Mouse (Mus musculus): ENCODE results near the gene Ap2m1.
A peak's percentile ranks its signal among the peaks of the same experiment; 100 is the strongest.
"Not testable (repeated sequence)": the region's sequence is repeated elsewhere in the genome, so short reads cannot be mapped to it uniquely, and the experiment has no call there.

The Ap2m1 gene

DNA sequence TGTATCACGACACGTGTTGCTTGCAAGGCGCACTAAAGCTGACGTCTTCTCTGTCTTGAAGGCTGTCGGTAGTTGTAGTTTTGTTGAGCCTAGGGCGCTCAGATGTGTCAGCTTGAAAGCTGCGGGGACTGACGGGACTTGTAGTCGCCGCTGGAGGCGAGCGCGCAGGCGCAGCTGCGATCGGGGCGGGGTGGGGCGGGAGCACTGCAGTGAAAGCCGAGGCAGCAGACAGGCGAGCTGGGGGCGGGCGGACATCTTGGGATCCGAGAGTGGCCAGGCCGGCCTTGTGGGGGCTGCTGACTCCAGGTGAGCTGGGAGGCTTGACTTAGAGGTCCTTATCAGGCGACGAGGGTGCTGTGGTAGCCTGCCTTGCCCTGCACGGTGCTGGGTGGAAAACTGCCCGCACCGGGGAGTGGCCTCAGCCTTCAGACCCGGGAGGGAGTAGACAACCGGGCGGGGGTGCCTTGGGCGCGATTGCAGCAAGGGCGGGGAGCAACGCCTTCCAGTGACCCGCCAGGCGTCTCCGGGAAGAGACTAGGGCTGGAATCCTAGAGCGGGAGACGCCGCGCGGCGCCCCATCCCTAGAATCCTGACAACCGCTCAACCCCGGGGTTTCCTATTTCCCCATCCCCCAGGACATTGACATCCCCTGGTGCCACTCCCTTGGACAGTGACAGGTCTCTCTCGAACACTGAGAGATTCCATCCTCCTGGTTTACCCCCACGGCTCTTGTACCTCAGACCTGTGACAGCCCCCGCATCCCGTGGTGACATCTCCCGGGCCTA is at the start of gene Ap2m1:
Ap2m1 (plus strand) TSS at position 183 of the 785 bp plus-strand sequence.
- DNase-seq = peak; percentile 89 to 92

DNA sequence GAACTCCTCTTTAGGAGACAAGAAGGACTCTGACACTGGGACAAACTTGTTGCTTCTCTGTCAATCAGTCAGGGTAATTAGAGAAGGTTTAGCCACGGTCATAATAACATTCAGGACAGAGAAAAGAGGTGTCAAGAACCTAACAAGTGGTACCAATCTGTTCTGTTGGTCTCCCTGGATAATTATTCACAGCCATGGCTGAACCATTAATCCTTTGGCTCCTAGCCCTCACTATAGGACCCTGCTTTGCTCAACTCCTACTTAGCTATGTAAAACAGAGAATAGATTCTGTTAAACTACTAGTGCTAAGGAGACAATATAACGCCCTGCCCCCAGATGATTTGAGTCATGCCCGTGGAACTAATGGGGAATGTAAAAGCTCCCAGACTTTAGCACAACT is 49.2 kb upstream of the Ap2m1 start:
- DNase-seq = no peak

DNA sequence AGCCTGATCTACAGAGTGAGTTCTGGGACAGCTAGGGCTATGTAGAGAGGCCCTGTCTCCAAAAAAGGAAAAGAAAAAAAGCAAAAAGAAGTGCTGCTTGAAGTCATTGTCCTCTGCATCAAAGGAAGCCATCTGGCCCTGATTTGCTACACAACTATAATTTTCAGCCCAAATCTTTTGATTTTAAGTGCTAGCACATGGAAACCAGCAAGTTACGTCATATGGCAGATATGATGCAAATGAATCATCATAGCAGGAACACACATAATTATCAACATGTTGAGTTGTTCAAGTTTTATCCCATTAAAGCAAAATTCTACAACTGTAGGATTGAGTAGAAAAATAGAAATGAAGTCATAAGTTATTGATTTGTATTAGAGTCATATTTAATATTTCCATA is 47.1 kb upstream of the Ap2m1 start:
- DNase-seq = no peak

DNA sequence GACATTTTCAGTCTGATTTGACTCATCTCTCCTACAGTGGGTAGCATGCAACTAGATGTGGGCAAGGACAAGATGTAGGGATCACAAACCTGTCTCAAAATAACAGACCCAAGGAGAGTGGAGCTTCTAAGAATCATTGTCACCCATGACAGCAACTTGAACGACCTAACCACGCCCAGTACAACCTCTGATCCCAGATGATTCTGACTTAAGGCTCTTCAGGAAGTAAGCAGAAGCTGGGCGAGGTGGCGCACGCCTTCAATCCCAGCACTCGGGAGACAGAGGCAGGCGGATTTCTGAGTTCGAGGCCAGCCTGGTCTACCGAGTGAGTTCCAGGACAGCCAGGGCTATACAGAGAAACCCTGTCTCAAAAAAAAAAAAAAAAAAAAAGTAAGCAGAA is 46.5 kb upstream of the Ap2m1 start:
- not testable (repeated sequence) for DNase-seq

DNA sequence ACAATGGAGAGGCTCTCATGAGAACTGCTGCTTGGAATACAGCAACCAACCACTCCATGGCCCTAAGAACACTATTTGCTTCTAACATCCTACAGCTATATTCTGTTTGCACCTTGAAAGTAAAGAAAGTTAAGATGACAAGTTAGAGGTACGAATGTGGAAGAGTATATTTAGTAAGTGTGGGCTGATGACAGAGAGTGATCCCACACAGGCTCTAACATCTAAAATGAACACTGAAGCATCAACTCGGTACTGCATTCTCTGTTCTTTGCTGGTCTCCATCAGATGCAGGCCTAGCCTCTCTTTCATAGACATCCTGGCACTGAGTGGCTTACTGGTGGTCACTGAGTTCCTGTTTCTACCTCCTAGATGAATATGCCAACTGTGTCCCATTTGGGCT is 46.0 kb upstream of the Ap2m1 start:
- DNase-seq = no peak

DNA sequence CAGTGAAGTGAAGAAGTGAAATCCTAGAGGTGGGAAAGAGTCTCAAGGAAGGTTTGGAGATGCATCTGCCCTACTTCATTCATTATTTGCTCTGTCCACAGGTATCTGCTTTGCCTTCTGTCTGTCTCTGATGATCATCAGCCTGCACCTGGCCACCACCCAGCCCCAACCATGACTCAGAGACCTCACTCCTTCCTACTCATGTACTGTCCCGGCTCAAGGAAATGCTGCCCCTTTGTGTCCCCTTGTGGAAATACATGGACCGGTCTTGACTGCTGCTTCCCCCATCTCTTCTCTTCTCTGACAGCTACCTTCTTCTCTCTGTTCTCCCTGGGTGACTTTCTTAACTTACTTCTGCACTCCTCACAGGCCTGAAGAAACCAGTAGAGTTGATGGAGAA is 44.7 kb upstream of the Ap2m1 start:
- no peak for DNase-seq

DNA sequence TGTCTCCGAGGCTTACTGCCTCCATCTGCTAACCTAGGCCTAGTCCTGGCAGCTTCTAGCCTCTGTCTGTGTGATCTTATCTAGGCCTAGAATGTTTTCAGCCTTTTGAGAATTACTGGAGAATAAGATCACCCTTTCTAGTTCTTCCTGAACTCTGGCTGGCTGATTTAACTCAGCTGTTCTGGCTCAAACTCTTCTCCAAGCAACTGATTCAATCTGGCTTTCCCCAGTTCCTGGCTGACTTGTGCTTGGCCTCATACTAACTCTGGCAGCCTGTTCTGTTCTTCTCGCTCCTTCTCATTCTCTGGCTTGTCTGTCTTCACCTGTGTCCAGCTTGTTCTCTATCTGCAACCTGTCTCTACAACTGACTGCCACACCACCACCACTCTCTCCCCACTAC is 44.0 kb upstream of the Ap2m1 start:
- DNase-seq = no peak

DNA sequence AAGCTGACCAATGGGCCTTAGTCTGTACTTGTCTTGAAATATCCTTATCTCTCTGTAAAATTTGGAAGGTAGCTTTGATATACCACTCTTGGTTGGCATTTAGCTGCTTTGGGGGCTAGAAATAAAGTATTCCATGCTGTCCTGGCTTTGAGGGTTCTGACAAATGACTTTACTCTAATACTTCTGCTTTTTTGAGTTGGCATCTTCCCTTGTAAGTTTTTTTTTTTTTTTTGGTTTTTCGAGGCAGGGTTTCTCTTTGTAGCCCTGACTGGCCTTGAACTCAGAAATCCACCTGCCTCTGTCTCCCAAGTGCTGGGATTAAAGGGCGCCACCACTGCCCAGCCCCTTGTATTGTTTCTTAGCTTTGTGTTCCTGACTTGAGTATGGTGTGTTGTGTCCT is 41.8 kb upstream of the Ap2m1 start:
- no peak for DNase-seq

DNA sequence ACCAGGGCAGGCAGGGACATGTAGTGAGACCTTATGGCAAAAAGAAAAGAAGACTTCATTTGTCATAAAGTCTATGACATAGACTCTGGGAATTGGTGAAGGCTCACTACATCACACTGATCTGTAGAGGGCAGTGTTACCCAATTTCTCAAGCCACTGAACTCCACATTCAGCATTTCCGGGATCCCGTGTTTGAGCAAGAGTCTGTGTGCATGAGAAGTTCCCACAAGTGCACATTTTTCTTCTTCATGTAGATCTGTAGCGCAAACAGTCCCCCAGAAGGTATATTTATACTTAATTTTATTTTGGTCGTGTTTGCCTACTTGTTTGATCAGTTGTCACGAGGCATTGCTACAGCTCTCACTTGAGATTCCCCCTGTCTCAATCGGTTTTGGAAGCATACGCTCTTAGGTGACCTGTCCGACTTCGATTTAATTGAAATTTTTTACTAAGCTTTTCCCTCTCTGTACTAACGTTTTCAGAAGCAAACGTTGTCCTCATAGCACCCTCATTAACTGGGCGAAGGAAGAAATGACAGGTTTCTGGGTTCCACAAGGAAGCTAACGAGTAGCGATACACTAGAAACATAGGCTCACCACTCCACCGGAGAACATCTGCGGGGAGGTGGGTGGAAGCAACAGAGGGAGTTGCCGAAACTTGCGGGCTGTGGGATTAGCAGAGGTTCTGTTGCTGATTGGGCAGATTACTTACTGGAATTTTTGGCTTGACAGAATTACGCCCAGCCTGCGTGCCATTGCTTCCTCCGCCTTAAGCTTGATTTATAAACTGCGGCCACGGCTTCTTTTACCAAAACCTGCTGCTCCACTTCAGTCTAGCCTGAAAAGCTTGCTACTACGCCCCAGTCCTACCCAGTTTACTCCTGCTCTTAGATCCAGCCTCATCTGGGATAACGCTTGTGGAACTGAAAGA is 38.3 kb upstream of the Ap2m1 start:
- peak; percentile 35 to 65 for DNase-seq

DNA sequence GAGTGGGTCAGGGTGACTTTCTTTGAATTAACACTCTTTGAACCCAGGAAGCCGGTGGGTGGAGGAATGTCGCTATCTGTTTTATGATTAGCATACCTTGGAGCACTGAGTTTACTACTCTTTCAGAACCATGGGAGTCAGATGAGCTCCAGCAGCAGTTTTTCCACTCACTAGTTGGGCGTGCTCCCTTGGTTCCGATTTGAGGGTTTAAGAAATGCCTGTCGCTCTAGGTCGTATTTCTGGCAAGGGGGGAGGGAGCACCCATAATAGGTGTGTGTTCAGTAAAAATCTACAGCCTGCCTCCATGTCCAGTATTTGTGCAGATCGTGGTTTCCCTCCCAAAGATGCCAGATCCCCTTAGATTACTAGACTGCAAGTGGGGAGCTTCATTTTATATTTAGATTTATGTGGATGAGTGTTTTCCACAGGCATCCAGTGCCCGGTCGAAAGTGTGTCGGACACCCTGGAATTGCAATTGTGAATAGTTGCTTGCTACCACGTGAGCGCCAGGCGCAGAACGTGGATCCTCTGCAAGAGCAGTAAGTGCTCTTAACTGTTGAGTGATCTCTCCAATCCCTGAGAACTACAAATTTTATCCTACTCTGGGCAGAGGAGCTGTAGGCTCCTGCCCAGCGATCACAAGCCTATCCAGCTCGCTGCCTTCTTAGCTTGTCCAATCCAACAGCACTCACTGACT is 37.1 kb upstream of the Ap2m1 start:
- DNase-seq = no peak

DNA sequence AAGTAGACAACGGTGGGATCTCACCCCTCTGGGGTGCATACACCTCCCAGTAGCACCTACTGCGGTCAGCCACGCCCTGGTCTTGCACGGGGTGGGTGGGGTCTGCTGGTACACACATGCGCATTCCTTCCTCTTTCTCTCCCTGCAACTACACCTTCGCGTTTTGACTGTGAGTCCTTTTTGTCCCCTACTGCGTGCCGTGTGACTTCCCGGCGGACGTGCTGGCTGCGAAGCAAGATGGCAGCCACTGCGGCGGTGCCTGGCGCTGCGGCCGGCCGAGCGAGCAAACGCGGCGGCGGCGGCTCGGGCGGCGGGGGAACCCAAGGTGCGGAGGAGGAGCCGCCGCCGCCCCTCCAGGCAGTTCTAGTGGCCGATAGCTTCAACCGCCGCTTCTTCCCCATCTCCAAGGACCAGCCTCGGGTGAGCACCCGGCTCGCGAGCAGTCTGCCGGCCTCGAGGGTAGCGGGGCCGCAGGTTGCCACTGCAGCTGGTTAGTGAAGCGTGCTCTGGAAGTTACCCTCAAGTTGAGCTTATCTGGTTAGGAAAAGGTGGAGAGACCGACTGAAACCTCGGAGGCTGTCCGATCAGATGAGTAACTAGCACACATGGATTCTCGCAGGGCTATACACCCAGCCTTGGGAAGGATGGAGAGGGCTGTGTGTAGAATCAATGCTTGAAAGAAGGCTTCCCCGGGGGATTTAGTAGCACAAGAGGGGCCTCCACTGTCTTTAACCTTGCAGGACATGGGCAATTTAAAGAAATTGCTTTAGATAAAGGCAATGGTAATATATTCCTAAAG is 36.4 kb upstream of the Ap2m1 start, which contains the start of gene Eif2b5:
Eif2b5 (plus strand) TSS at position 141 of the 799 bp plus-strand sequence.
- DNase-seq = peak; percentile 95 to 98

DNA sequence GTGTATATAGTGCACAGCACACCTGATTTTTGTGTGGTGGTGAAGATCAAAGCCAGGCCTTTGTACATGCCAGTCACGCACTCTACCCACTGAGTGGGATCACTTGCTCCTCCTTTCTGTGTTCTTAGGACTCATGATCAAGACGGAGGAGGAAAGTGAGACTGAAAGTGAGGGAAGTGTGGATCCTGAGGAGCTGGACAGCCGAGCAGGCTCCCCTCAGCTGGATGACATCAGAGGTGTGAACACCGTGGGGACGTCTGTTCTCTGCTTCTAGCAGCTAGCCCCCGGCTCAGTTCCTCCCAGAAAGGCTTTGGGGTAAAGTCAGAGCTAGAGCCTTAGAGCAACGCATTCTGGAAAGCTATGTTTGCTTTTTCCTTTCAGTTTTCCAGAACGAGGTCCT is 29.3 kb upstream of the Ap2m1 start:
- no peak for DNase-seq

DNA sequence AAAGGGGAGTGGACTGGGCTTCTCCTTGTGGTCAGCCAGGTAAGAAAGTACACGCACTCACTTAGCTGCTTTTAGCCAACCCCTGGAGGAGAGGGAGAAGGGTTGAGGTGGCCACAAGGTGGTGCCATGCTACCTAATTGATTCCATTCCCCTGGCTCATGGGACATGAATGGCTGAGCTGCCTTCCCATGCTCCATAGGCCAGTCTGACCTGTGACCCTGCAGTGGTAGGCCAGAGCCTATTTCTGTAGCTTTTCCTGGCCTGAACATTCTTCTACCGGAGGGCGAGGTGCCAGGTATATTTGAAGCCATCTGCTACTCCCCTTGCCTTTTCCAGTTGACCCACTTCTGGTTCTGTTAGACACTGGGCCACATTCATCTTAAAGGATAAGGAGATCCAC is 25.9 kb upstream of the Ap2m1 start:
- DNase-seq = peak; percentile 55 to 56

DNA sequence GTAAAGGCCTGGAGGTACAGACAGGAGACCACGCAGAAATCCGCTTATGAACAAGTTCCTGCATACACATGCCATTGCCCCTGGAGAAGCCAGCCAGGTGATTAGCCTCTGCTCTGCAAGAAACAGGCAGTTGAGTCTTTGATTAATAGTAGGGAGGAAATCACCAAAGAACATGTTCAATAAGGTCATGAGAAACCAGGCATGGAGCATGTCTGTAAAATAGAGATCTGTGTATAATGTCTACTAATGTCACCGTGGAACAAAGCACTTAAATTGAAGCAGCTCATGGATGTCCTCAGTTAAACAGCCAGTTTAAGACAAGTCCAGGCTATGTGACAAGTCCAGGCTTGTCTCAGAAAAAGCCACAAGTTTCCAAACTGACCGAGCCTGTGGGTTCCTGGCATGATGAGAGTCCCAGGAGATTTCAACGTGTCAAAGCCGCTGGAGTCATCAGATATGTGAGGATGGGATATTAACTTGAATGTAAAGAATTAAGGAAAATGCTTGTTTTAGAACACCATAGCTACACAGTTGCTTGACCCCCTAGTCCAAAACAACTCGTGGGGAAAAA is 23.9 kb upstream of the Ap2m1 start:
- DNase-seq = no peak

DNA sequence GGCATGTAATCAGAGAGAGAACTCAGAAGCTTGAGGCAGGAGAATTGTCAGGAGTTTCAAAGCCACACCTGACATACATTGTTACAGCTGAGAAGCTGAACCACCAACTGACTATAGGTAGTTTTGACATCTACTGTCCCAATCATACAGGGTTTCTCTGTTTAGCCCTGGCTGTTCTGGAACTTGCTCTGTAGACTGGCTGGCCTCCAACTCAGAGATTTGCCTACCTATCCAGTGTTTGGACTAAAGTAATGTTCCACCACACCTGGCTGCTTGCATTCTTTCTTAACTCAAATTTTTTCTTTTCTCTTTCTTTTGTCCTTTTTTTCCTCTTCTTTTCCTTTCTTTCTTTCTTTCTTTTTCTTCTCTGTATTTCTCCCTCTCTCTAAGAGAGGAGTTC is 19.2 kb upstream of the Ap2m1 start:
- DNase-seq = no peak

DNA sequence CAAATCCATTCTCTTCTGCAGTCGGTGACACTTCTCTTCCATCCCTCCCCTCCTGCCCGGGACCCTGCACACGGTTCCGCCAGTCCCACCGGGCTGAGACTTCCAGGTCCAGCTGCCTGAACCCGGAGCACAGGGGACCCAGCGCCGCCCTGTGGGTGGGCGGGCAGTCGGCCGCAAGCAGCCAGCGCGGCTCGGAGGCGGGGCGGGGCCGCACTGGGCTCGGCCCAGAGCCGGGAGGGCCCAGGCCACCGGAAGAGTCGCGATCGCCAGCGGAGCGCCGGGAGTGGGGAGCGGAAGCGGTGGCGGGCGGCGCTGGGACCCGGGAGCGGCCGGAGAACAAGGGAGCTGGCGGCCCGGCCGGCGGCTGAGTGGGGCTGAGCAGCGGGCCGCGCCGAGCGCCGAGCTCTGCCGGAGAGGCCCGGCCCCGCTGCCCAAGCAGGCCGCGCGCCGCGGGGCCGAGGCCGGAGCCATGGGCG is 18.5 kb upstream of the Ap2m1 start, which contains the start of gene Dvl3:
Dvl3 (plus strand) TSS at position 257 of the 476 bp plus-strand sequence.
- peak; percentile 85 to 92 for DNase-seq

DNA sequence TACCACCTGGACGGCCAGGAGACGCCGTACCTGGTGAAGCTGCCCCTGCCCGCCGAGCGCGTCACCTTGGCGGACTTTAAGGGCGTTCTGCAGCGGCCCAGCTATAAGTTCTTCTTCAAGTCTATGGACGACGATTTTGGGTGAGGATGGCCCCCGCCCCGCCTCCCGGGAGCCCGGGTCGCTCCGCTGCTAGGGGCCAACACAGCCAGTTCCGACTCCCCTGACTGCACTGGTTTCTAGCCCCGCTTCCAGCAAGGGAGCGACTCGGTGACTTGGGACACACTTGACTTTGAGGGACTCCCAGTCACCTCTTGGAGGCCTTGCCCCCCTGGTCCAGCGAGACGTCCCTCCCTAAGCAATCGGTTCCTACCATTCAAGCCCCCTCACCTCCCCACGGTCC is 18.1 kb upstream of the Ap2m1 start:
- no peak for DNase-seq

DNA sequence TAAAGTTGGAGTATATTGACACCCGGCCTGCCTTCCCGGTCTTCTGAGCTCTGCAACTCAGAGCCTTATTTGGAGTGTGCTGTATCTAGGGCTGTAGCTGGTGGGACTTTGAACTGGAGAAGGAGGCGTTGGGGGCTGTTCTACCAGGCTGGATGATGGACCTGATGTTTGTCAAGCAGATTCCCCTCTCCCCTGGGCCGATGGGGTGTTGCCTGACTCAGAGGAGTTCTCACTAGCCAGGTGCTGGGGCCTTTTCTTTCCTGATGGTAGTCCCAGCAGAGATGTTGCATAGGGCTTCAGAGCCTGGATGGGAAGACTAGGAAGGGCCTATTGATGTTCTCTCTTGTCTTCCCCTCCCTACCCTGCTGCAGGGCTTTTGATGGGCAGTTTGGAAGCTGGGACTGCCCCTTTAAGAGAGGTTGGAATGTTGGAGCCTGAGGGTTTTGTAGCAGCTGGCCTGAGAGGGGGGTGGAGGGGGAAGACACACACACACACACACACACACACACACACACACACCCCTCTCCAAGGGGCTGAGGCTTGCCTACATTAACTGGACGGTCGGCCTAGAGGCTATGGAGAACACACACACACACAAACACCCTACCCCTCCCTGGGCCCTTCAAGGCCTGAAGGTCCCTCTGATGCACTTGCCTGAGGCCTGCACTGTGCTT is 17.4 kb upstream of the Ap2m1 start:
- peak; percentile 30 to 31 for DNase-seq

DNA sequence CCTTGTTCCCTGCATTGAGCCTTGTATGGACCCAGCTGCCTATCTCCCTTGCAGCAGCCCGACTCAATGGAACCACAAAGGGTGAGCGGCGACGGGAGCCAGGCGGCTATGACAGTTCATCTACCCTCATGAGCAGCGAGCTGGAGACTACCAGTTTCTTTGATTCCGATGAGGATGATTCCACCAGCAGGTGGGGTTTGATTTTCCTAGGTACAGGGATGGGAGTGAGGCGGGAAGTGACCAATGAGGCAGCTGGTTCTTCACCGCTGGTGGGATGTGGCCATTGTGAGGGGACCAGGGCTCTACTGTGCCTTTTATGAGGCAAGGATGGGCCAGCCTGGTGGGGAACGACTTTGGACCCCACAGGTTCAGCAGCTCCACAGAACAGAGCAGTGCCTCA is 11.4 kb upstream of the Ap2m1 start:
- DNase-seq = no peak

DNA sequence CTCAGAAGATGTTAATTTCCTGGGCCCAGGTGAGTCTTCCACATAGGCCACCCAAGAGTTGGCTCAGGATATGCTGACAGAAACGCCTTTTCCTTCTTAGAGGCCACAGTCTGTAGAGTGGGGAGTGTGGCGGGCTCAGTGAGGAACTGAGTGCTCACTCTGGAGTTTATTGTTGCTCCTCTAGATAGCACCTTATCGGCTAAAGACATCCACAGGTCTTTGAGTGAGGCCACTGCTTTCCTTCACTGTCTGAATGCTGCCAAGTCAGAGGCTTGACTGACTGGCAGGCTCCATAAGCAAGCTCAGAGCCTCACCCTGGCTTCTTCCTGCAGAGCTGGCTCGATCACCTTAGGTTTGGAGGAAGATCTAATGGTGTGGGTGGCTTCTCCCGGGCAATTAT is 6.5 kb upstream of the Ap2m1 start:
- no peak for DNase-seq

DNA sequence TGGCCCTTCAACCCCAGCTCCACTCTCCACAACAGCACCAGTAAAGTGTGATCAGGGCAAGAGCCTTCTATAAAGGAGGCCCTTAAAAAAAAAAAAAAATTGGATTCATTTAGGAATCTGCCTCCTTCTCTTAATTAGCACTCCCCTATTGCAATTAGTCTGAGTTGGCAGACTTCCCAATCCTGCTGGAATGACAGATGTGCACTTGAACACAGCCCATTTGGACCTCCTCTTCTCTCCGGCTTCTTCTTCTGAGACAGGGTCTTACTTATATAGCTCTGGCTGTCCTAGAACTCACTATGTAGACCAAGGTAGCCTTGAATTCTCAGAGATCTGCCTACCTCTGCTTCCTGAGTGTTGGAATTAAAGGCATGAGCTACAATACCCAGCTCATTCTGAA is 5.9 kb upstream of the Ap2m1 start:
- no peak for DNase-seq
